Mouse (Mus musculus) embryonic fibroblast, embryonic 13.5 days (primary cell): ENCODE data around the gene Dnah8.

ENCODE experiments used
- CTCF ChIP-seq: IDR thresholded peaks from 2 replicates; pipeline ENCODE4 v1.5.1; 2011; ENCODE audit warnings: mild to moderate bottlenecking, control low read depth, low read length, moderate library complexity, borderline replicate concordance; ENCODE audit not compliant: insufficient read depth
- POLR2A ChIP-seq: IDR thresholded peaks from 2 replicates; pipeline ENCODE4 v1.6.1; 2011; ENCODE audit warnings: low read depth, mild to moderate bottlenecking, control low read depth, low read length, moderate library complexity

DNA sequence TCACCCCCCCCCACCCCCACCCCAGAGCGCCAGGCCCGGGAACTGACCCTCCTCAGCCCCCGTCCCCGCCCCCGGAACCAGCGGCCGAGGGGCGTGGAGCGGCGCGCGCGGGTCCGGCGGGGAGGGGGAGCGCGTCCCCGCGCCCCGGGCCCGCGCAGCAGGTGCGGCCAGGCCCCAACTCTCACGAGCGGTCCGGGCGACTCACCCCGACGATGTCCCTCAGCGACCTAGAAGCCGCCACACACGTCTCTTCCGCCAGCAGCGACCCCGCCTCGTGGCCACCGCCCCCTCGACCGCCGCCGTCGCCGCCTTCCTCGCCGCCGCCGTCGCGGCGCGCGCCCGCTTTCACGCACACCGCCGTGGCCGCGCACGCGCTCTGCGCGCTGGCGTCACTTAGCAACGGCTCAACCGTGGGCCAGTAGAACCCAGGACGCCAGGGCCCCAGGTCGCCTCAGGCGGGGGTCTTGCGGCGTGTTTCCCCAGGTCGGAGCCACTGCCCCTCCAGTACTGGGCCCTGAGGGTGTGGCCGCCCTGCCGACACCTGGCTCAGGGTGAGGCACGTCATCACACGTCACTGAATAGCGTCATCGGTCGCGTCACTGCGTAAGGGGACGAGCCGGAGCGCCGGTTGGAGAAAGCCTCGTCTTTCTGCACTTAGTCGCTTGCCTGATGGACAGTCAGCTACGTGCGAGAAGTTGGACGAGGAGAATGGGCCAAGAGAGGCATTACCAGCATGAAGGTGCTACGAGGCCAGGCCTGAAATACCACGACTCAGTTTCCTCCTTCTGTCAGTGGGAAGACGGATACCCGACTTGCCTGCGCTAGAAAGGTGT lies 48.0 kb upstream of the Dnah8 start, which contains the start of gene Btbd9:
- TF ChIP-seq POLR2A (peak; percentile 93), CTCF (no peak)
